ENCODE assay signal across 9 mouse cellular contexts in genomic region chr11:51582713-51583112, GRCm38 (mm10). TPM values are rescaled to one million over a fixed set of nuclear protein-coding genes. Genes with fewer than 3 reads are reported as not detected.
DNase-seq lines count a peak whose midpoint lies in the region; ATAC-seq lines count a peak whose summit lies in the region.
"Had no signal": no experiment of that assay in that cellular context is flagged by ENCODE, and none has a peak within 500 bp of the region (broad histone marks: within the 10 kb centered on the region; RNA-seq: fewer than 3 reads in every experiment).

No protein-coding gene starts in this region.

- no peak overlapping the region for H3K4me3 ChIP-seq in forebrain, embryonic 14.5 days (ENCODE audit: low read depth, low read length)
- no peak overlapping the region for H3K4me3 ChIP-seq in forebrain, embryonic 12.5 days (replicated peaks)
- H3K4me3 ChIP-seq: limb, embryonic 12.5 days had no signal

- no peak overlapping the region for H3K4me2 ChIP-seq in forebrain, embryonic 14.5 days (ENCODE audit: low read length)
- H3K4me2 ChIP-seq in forebrain, embryonic 12.5 days = no peak overlapping the region
- H3K4me2 ChIP-seq: limb, embryonic 12.5 days had no signal

- H3K4me1 ChIP-seq in forebrain, embryonic 14.5 days (ENCODE audit: control insufficient read depth, insufficient read depth, low read length) = peaks cover 10% of the 10 kb centered on the region
- peaks cover 23% of the 10 kb centered on the region for H3K4me1 ChIP-seq in forebrain, embryonic 12.5 days

- no peak overlapping the region for H3K9ac ChIP-seq in forebrain, embryonic 14.5 days (ENCODE audit: low read length)
- no peak overlapping the region for H3K9ac ChIP-seq in forebrain, embryonic 12.5 days
- H3K9ac ChIP-seq: limb, embryonic 12.5 days had no signal

- peak; percentile 63 for DNase-seq in forebrain, embryonic 14.5 days (ENCODE audit: low spot score)
- peak; percentile 61 for DNase-seq in CD4-positive helper T cell, adult 2 months (ENCODE audit: low read depth, low spot score)
- DNase-seq in c-Kit-negative CD71-positive TER-119-positive erythroid progenitor cells, embryonic 14.5 days (ENCODE audit: low read depth, low spot score) = peak; percentile 55
- peak; percentile 83 for DNase-seq in forelimb bud, embryonic 11.5 days (ENCODE audit: low read depth, low spot score)
- DNase-seq in kidney, postnatal 25 days = peak; percentile 86 to 91
- DNase-seq in lung, postnatal 36 days = peak; percentile 94
- peak; percentile 59 to 84 for DNase-seq in spleen, adult 18-20 months

- peaks cover 18% of the 10 kb centered on the region for H3K36me3 ChIP-seq in forebrain, embryonic 14.5 days (ENCODE audit: control insufficient read depth, insufficient read depth, low read length)
- peaks cover 21% of the 10 kb centered on the region for H3K36me3 ChIP-seq in forebrain, embryonic 12.5 days (replicated peaks)

- no peak for ATAC-seq in forebrain, embryonic 14.5 days
- no peak for ATAC-seq in forebrain, embryonic 12.5 days (ENCODE audit: low FRiP score)

- H3K27ac ChIP-seq in forebrain, embryonic 14.5 days (ENCODE audit: low read depth, low read length) = no peak overlapping the region
- H3K27ac ChIP-seq in forebrain, embryonic 12.5 days = no peak overlapping the region
- H3K27ac ChIP-seq: limb, embryonic 12.5 days had no signal

- 25% methylated on average over 8 of the region's 8 CpGs for WGBS in forebrain, embryonic 14.5 days
- WGBS in forebrain, embryonic 12.5 days = 27% methylated on average over 8 of the region's 8 CpGs

- H3K9me3 ChIP-seq in forebrain, embryonic 14.5 days (replicated peaks; ENCODE audit: control insufficient read depth, low read length) = no peaks in the 10 kb centered on the region
- H3K9me3 ChIP-seq in forebrain, embryonic 12.5 days = no peaks in the 10 kb centered on the region
- H3K9me3 ChIP-seq: limb, embryonic 12.5 days had no signal

- H3K27me3 ChIP-seq in forebrain, embryonic 14.5 days (replicated peaks; ENCODE audit: control insufficient read depth, insufficient read depth, low read length) = no peaks in the 10 kb centered on the region
- no peaks in the 10 kb centered on the region for H3K27me3 ChIP-seq in forebrain, embryonic 12.5 days
- H3K27me3 ChIP-seq: limb, embryonic 12.5 days had no signal

RNA-seq across cellular contexts. Expression of gene Phykpl, which starts 1.8 kb away (rescaled TPM):
- polyA plus RNA-seq in forebrain, embryonic 14.5 days (2014; fragmentation: Nextera tagmentation; extraction: Ambion mirVana) = 9.2 and 9.7 TPM in 2 replicates
- polyA plus RNA-seq in forebrain, embryonic 12.5 days (2016; fragmentation: Nextera tagmentation; extraction: Ambion mirVana) = 15.1 and 16.4 TPM in 2 replicates

RNA-seq across cellular contexts. Expression of gene Hnrnpab, which starts 23.9 kb away (rescaled TPM):
- 545 and 644 TPM in 2 replicates for polyA plus RNA-seq in forebrain, embryonic 14.5 days (2014; fragmentation: Nextera tagmentation; extraction: Ambion mirVana)
- 853 and 874 TPM in 2 replicates for polyA plus RNA-seq in forebrain, embryonic 12.5 days (2016; fragmentation: Nextera tagmentation; extraction: Ambion mirVana)

RNA-seq across cellular contexts. Expression of gene Nhp2, which starts 36.8 kb away (rescaled TPM):
- 114 and 150 TPM in 2 replicates for polyA plus RNA-seq in forebrain, embryonic 14.5 days (2014; fragmentation: Nextera tagmentation; extraction: Ambion mirVana)
- polyA plus RNA-seq in forebrain, embryonic 12.5 days (2016; fragmentation: Nextera tagmentation; extraction: Ambion mirVana) = 126 and 131 TPM in 2 replicates

RNA-seq across cellular contexts. Expression of gene Rmnd5b, which starts 53.0 kb away (rescaled TPM):
- polyA plus RNA-seq in forebrain, embryonic 14.5 days (2014; fragmentation: Nextera tagmentation; extraction: Ambion mirVana) = 77.0 and 86.4 TPM in 2 replicates
- 43.4 and 44.7 TPM in 2 replicates for polyA plus RNA-seq in forebrain, embryonic 12.5 days (2016; fragmentation: Nextera tagmentation; extraction: Ambion mirVana)
